Mouse (Mus musculus) lung, postnatal 36 days (tissue): ENCODE results near the gene Gm7138.
"Not testable (repeated sequence)": the region's sequence is repeated elsewhere in the genome, so short reads cannot be mapped to it uniquely, and the experiment has no call there.

Experiments used
- DNase-seq: peaks from one replicate; pipeline ENCODE4 v3.0.0; 2022; ENCODE audit warnings: mixed read lengths

The Gm7138 gene

DNA sequence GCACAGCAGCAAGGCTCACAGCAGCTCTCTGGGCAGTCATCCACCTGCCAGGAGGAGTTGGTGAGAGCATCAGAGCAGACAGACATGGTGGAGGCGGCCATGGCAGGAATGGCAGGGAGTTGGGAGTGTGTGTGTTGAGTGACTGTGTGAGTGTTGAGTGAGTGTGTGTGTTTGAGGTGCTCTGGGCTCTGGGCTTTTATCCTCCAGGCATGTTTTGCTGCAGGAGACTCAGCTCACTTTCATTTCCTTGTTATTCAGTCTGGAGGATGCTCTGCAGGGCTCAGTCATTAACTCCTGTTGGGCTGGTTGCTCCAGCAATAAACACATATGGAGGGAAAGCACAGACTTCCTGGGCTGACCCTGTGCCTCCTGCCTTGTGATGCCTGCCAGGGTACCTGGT lies at the start of gene Gm7138:
TSS of gene Gm7138 (minus strand) at position 101 of the 400 bp plus-strand sequence.
- not testable (repeated sequence) for DNase-seq

GRCm38 (mm10) chr10:77819203-77819602 lies 42.5 kb upstream of the Gm7138 start:
- DNase-seq: no peak

- DNase-seq: no peak
These were observed 41.8 kb upstream of the Gm7138 start for GRCm38 (mm10) chr10:77818523-77818922.

DNA sequence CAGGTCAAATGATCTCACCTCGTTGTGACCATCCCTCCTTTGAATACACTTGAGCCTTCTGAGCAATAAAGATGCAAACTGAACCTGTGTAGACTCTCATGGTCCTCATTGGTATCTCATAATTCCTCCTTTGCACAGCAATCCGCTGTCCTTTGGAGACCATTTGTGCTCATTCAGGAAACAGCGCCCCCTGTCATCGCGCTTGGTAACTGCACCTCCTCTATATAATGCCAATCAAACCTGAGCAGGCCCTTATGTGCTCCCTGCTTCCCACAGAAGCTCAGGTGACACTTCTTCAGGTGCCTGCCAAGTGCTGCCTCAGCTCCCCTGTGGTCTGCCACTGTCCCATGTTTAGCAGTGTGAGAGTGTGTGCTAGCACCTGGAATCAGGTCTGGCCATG lies 38.8 kb upstream of the Gm7138 start:
- DNase-seq: peak; percentile 39

DNA sequence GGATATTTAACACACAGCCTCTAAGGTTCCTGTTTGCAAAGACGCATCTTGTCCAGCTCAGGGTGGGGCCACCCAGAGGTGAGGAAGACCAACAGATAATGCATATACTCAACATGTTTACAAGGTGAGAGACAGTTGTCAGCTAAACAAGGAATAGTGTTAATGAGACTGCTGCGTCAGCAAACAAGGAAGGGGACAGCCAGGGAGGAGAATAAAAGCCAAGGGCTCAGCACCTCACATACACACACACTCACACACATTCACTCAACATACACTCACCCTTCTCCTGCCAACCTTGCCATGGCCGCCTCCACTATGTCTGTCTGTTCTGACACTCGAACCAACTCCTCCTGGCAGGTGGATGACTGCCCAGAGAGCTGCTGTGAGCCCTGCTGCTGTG lies 37.6 kb upstream of the Gm7138 start, which contains the start of gene Gm2696:
TSS of gene Gm2696 (plus strand) at position 301 of the 400 bp plus-strand sequence.
- no peak for DNase-seq

DNA sequence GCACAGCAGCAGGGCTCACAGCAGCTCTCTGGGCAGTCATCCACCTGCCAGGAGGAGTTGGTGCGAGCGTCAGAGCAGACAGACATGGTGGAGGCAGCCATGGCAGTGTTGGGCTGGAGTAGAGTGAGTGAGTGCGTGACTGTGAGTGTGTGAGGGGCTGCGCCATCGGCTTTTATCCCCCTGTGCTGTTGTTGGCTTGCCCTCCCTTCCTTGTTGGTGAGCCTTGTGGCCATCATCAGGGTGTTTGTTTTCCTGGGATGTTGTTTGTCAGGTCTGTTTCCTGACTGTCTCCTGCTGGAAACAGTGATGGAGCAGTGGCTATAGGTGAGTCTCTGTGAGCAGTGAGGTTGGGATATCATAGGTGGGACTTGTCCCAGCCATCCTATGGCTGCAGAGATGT lies 35.0 kb upstream of the Gm7138 start, which contains the start of gene Gm9507:
TSS of gene Gm9507 (minus strand) at position 101 of the 400 bp plus-strand sequence.
- DNase-seq: no peak

GRCm38 (mm10) chr10:77804095-77804494 lies 27.4 kb upstream of the Gm7138 start:
- no peak for DNase-seq

DNA sequence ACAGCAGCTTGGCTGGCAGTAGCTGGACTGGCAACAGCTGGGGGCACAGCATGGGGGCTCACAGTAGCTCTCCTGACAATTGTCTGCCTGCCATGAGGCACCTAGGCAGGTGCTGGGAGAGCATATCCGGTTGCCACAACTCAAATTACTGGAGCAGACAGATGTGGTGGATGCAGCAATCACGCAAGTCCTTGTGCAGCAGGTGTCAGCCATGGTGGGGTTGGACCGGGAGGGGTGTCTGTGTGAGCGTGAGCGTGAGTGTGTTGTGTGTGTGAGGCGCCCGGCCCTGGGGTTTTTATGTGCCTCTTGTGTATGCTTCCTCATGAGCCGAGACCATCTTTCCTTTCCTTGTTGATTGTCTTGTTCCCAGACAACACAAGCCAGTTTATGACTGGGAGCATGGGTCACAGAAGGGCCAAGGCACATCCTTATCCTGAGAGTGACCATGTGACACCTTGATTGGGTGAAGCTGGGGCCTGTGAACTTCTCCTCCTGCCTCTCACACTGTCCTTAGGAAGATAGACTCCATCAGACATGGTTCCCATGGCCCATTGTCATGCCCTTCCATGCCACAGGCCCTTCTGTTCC lies 22.3 kb upstream of the Gm7138 start, which contains the start of gene Gm19668:
TSS of gene Gm19668 (minus strand) at position 213 of the 588 bp plus-strand sequence.
- DNase-seq: no peak

DNA sequence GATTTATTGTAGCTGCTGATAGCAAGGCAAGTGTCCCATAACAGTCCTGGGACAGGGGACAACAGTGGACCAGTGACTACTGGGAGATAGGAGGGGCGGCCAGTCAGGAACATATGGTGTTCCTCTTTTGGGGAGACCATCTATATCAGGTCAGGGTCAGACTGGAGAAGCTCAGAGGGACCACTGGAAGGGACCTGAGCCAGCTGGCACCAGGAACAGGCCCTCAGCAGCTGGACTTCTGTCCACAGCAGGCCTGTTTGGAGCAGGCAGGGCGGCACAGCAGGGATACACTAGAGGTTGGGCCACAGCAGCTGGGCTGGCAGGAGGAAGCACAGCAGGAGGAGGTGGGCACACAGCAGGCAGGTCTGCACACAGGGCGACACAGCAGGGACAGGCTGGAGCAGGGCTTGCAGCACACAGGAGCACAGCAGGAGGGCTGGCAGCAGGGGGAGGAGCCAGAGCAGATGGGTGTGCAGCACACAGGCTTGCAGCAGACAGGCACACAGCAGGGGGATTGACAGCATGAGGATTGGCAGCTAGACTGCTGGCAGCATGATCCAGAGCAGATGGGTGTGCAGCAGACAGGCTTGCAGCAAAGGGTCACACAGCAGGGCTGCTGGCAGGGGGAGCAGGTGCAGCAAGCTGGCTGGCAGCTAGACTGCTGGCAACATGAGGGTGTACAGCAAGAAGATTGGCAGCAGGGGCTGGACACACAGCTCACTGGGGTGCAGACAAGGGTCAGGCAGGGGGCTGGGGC lies 21.6 kb upstream of the Gm7138 start:
- DNase-seq: not testable (repeated sequence)

- DNase-seq: no peak
These were observed 20.9 kb upstream of the Gm7138 start for GRCm38 (mm10) chr10:77797677-77798076.

GRCm38 (mm10) chr10:77794976-77795375 lies 18.2 kb upstream of the Gm7138 start, which contains the start of gene Gm9639:
Gene Gm9639 (minus strand): TSS chr10:77795076.
- no peak for DNase-seq

DNA sequence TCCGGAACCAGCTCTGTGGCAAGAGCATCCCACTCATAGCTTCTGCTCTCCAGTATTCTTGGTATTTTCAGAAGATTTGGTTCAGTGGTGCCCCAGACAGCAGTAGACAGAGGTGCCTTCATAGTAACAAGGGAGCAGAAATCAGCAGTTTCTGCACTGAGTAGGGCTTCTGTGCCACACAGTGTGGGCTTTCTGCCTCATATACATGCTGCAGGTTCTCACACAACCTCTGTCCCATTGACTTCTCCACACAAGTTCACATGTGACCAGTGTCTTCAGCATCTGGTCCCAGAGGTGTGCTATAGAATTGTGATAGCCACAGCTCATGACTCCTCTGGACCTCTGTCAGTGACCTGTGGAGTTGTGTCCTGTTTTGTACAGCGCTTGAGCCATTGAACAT lies 11.9 kb upstream of the Gm7138 start:
- DNase-seq: no peak

DNA sequence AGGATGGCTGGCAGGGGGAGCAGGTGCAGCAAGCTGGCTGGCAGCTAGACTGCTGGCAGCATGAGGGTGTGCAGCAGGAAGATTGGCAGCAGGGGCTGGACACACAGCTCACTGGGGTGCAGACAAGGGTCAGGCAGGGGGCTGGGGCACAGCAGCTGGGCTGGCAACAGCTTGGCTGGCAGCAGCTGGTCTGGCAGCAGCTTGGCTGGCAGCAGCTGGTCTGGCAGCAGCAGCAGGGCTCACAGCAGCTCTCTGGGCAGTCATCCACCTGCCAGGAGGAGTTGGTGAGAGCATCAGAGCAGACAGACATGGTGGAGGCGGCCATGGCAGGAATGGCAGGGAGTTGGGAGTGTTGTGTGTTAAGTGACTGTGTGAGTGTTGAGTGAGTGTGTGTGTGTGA lies 11.1 kb upstream of the Gm7138 start, which contains the start of gene Gm7137:
TSS of gene Gm7137 (minus strand) at position 325 of the 400 bp plus-strand sequence.
- not testable (repeated sequence) for DNase-seq

- DNase-seq: not testable (repeated sequence)
These were observed 6.7 kb upstream of the Gm7138 start for GRCm38 (mm10) chr10:77783396-77783795.

- DNase-seq: not testable (repeated sequence)
These were observed 5.7 kb upstream of the Gm7138 start, which contains the start of gene Gm3250 for GRCm38 (mm10) chr10:77782442-77782841. Gene Gm3250 (minus strand): TSS chr10:77782542.

GRCm38 (mm10) chr10:77772142-77772541 lies 4.6 kb downstream of the Gm7138 start:
- DNase-seq: not testable (repeated sequence)

GRCm38 (mm10) chr10:77771225-77771624 lies 5.5 kb downstream of the Gm7138 start, which contains the start of gene Gm3238:
Gene Gm3238 (minus strand): TSS chr10:77771325.
- not testable (repeated sequence) for DNase-seq

DNA sequence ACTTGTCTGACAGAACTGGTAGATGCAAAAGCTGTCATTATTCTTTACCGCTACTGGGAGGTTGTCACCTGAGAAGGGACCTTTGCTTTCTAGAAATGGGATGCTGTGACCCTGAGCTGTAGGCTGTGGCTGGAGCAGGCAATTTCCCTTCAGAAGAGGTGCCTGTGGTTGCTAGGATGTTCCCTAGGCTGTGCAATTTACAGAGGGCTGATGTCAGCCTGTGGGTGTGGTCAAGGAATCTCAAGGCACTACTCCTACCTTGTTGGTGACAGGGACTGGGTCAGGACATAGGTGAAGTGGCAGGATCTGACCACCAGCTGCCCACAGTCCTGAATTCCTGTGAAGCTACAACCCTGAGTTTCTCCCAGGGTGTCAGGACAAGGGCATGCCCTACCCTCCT lies 7.0 kb downstream of the Gm7138 start:
- no peak for DNase-seq

DNA sequence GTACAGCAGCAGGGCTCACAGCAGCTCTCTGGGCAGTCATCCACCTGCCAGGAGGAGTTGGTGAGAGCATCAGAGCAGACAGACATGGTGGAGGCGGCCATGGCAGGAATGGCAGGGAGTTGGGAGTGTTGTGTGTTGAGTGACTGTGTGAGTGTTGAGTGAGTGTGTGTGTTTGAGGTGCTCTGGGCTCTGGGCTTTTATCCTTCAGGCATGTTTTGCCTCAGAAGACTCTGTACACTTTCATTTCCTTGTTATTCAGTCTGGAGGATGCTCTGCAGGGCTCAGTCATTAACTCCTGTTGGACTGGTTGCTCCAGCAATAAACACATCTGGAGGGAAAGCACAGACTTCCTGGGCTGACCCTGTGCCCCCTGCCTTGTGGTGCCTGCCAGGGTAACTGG lies 17.2 kb downstream of the Gm7138 start, which contains the start of gene Gm3233:
TSS of gene Gm3233 (minus strand) at position 101 of the 400 bp plus-strand sequence.
- DNase-seq: not testable (repeated sequence)

- DNase-seq: no peak
These were observed 23.3 kb downstream of the Gm7138 start for GRCm38 (mm10) chr10:77753448-77753847.

DNA sequence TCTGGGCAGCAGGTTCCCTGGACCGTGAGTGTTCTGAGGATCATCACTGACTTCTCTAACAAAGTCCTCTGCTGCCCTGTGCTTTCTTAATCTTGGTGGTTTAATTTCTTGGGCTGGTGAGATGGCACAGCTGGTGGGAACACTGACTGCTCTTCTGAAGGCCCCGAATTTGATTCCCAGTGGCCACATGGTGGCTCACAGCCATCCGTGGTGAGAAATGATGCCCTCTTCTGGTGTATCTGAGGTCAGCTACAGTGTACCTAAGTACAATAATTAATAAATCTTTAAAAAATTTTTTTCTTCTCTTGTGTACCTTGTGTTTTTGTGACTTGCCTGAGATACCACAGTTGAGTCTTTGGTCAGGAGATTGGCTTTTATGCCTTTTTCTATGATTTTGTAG lies 24.4 kb downstream of the Gm7138 start:
- not testable (repeated sequence) for DNase-seq

DNA sequence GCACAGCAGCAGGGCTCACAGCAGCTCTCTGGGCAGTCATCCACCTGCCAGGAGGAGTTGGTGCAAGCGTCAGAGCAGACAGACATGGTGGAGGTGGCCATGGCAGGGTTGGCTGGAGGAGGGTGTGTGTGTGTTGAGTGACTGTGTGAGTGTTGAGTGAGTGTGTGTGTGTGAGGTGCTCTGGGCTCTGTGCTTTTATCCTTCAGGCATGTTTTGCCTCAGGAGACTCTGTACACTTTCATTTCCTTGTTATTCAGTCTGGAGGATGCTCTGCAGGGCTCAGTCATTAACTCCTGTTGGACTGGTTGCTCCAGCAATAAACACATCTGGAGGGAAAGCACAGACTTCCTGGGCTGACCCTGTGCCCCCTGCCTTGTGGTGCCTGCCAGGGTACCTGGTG lies 25.5 kb downstream of the Gm7138 start, which contains the start of gene Gm9736:
TSS of gene Gm9736 (minus strand) at position 101 of the 400 bp plus-strand sequence.
- not testable (repeated sequence) for DNase-seq

- DNase-seq: not testable (repeated sequence)
These were observed 26.1 kb downstream of the Gm7138 start for GRCm38 (mm10) chr10:77750686-77751085.
